Mouse (Mus musculus): ENCODE measurements at regions not wholly inside any gene's neighbourhood (a gene's known extent, or its start where the extent isn't known, plus 50 kb on each side); places are given as distances from the start of the nearest gene placed in this dataset.
A peak's percentile ranks its signal among the peaks of the same experiment; 100 is the strongest.

GRCm38 (mm10) chr5:29870537-29870936 lies 134.8 kb upstream of the Gm5129 start:
- Histone ChIP-seq H3K27ac (replicated peaks) (no peak overlapping the region), H3K9ac (replicated peaks) (no peak overlapping the region), H3K4me3 (replicated peaks) (no peak overlapping the region), H3K9me3 (replicated peaks) (no peaks in the 10 kb centered on the region), H3K27me3 (replicated peaks) (no peaks in the 10 kb centered on the region), H3K4me2 (no peak overlapping the region), H3K4me1 (no peaks in the 10 kb centered on the region), H3K36me3 (no peaks in the 10 kb centered on the region)
- no peak for ATAC-seq (ENCODE audit: low FRiP score)
- 83% methylated on average over 3 of the region's 3 CpGs for WGBS

- no peak overlapping the region for H3K4me3 ChIP-seq (replicated peaks)
- ATAC-seq (ENCODE audit: low FRiP score): no peak
- no peaks in the 10 kb centered on the region for H3K36me3 ChIP-seq
- WGBS: 58% methylated on average over 1 of the region's 1 CpGs
- H3K27ac ChIP-seq (replicated peaks): no peak overlapping the region
- no peaks in the 10 kb centered on the region for H3K4me1 ChIP-seq
- H3K4me2 ChIP-seq: no peak overlapping the region
- H3K9me3 ChIP-seq (replicated peaks): no peaks in the 10 kb centered on the region
- H3K9ac ChIP-seq (replicated peaks): no peak overlapping the region
- H3K27me3 ChIP-seq (replicated peaks): no peaks in the 10 kb centered on the region
Measured at GRCm38 (mm10) chr5:29875451-29875850, 137.5 kb upstream of the Il6 start.

GRCm38 (mm10) chr5:29887267-29887841 lies 125.6 kb upstream of the Il6 start:
- no peak overlapping the region for H3K9ac ChIP-seq (replicated peaks)
- H3K36me3 ChIP-seq: no peaks in the 10 kb centered on the region
- H3K27ac ChIP-seq (replicated peaks): no peak overlapping the region
- ATAC-seq (ENCODE audit: low FRiP score): no peak
- no peaks in the 10 kb centered on the region for H3K4me1 ChIP-seq
- H3K4me3 ChIP-seq (replicated peaks): no peak overlapping the region
- WGBS: 83% methylated on average over 4 of the region's 4 CpGs
- no peak overlapping the region for H3K4me2 ChIP-seq
- H3K27me3 ChIP-seq (replicated peaks): no peaks in the 10 kb centered on the region
- H3K9me3 ChIP-seq (replicated peaks): no peaks in the 10 kb centered on the region

- Histone ChIP-seq H3K4me1 (peaks cover 7% of the 10 kb centered on the region; the same call in 1 of the 2 replicates), H3K27ac (replicated peaks) (no peak overlapping the region), H3K4me2 (no peak overlapping the region), H3K36me3 (no peaks in the 10 kb centered on the region), H3K4me3 (replicated peaks) (no peak overlapping the region), H3K27me3 (replicated peaks) (no peaks in the 10 kb centered on the region), H3K9ac (replicated peaks) (no peak overlapping the region), H3K9me3 (replicated peaks) (no peaks in the 10 kb centered on the region)
- ATAC-seq (ENCODE audit: low FRiP score): no peak
- WGBS: 73% methylated on average over 2 of the region's 2 CpGs
Measured at GRCm38 (mm10) chr5:29892344-29892743, 120.6 kb upstream of the Il6 start.

GRCm38 (mm10) chr5:29892861-29893260 lies 120.1 kb upstream of the Il6 start:
- Histone ChIP-seq H3K4me1 (peaks cover 7% of the 10 kb centered on the region; the same call in 1 of the 2 replicates), H3K4me3 (replicated peaks) (no peak overlapping the region), H3K27me3 (replicated peaks) (no peaks in the 10 kb centered on the region), H3K36me3 (no peaks in the 10 kb centered on the region), H3K9me3 (replicated peaks) (no peaks in the 10 kb centered on the region), H3K4me2 (no peak overlapping the region), H3K27ac (replicated peaks) (no peak overlapping the region), H3K9ac (replicated peaks) (no peak overlapping the region)
- 78% methylated on average over 2 of the region's 2 CpGs for WGBS
- no peak for ATAC-seq (ENCODE audit: low FRiP score)

- no peak overlapping the region for H3K4me2 ChIP-seq
- H3K9ac ChIP-seq (replicated peaks): no peak overlapping the region
- H3K27ac ChIP-seq (replicated peaks): no peak overlapping the region
- WGBS: 67% methylated on average over 5 of the region's 5 CpGs
- no peak overlapping the region for H3K4me3 ChIP-seq (replicated peaks)
- H3K4me1 ChIP-seq: peaks cover 7% of the 10 kb centered on the region; the same call in 1 of the 2 replicates
- H3K27me3 ChIP-seq (replicated peaks): no peaks in the 10 kb centered on the region
- H3K36me3 ChIP-seq: no peaks in the 10 kb centered on the region
- no peak for ATAC-seq (ENCODE audit: low FRiP score)
- no peaks in the 10 kb centered on the region for H3K9me3 ChIP-seq (replicated peaks)
Measured at GRCm38 (mm10) chr5:29893829-29894228, 119.1 kb upstream of the Il6 start.

- Histone ChIP-seq H3K27ac (replicated peaks) (no peak overlapping the region), H3K27me3 (replicated peaks) (no peaks in the 10 kb centered on the region), H3K4me3 (replicated peaks) (no peak overlapping the region), H3K4me2 (peak overlapping the region; percentile 29; the same call in 1 of the 2 replicates), H3K4me1 (peaks cover 7% of the 10 kb centered on the region; the same call in 1 of the 2 replicates), H3K9me3 (replicated peaks) (no peaks in the 10 kb centered on the region), H3K36me3 (no peaks in the 10 kb centered on the region), H3K9ac (replicated peaks) (no peak overlapping the region)
- ATAC-seq (ENCODE audit: low FRiP score): no peak
- 18% methylated on average over 9 of the region's 9 CpGs for WGBS
Measured at GRCm38 (mm10) chr5:29894606-29895595, 118.0 kb upstream of the Il6 start.

GRCm38 (mm10) chr5:29897617-29898016 lies 115.3 kb upstream of the Il6 start:
- Histone ChIP-seq H3K4me3 (replicated peaks) (no peak overlapping the region), H3K4me1 (peaks cover 7% of the 10 kb centered on the region; the same call in 1 of the 2 replicates), H3K4me2 (no peak overlapping the region), H3K9ac (replicated peaks) (no peak overlapping the region), H3K27ac (replicated peaks) (no peak overlapping the region), H3K27me3 (replicated peaks) (no peaks in the 10 kb centered on the region), H3K36me3 (no peaks in the 10 kb centered on the region), H3K9me3 (replicated peaks) (no peaks in the 10 kb centered on the region)
- no peak for ATAC-seq (ENCODE audit: low FRiP score)

- H3K4me1 ChIP-seq: no peaks in the 10 kb centered on the region
- no peak overlapping the region for H3K4me3 ChIP-seq (replicated peaks)
- H3K36me3 ChIP-seq: no peaks in the 10 kb centered on the region
- H3K4me2 ChIP-seq: no peak overlapping the region
- no peak for ATAC-seq (ENCODE audit: low FRiP score)
- no peaks in the 10 kb centered on the region for H3K27me3 ChIP-seq (replicated peaks)
- H3K9me3 ChIP-seq (replicated peaks): no peaks in the 10 kb centered on the region
- no peak overlapping the region for H3K9ac ChIP-seq (replicated peaks)
- WGBS: 88% methylated on average over 2 of the region's 2 CpGs
- no peak overlapping the region for H3K27ac ChIP-seq (replicated peaks)
Measured at GRCm38 (mm10) chr5:29901716-29902115, 111.2 kb upstream of the Il6 start.

- H3K4me2 ChIP-seq: no peak overlapping the region
- 73% methylated on average over 2 of the region's 2 CpGs for WGBS
- no peak for ATAC-seq (ENCODE audit: low FRiP score)
- H3K36me3 ChIP-seq: no peaks in the 10 kb centered on the region
- H3K9me3 ChIP-seq (replicated peaks): 0 out of 2 replicates have a peak, but pooled peaks cover 5% of the 10 kb centered on the region
- no peak overlapping the region for H3K4me3 ChIP-seq (replicated peaks)
- no peak overlapping the region for H3K9ac ChIP-seq (replicated peaks)
- no peaks in the 10 kb centered on the region for H3K4me1 ChIP-seq
- no peak overlapping the region for H3K27ac ChIP-seq (replicated peaks)
- H3K27me3 ChIP-seq (replicated peaks): no peaks in the 10 kb centered on the region
Measured at GRCm38 (mm10) chr5:29920295-29920694, 92.6 kb upstream of the Il6 start.

GRCm38 (mm10) chr5:29925527-29925926 lies 87.4 kb upstream of the Il6 start:
- Histone ChIP-seq H3K27ac (replicated peaks) (no peak overlapping the region), H3K4me3 (replicated peaks) (no peak overlapping the region), H3K36me3 (no peaks in the 10 kb centered on the region), H3K4me2 (no peak overlapping the region), H3K27me3 (replicated peaks) (no peaks in the 10 kb centered on the region), H3K9ac (replicated peaks) (no peak overlapping the region), H3K9me3 (replicated peaks) (no peaks in the 10 kb centered on the region), H3K4me1 (no peaks in the 10 kb centered on the region)
- ATAC-seq (ENCODE audit: low FRiP score): no peak
- 77% methylated on average over 2 of the region's 2 CpGs for WGBS

- no peak overlapping the region for H3K4me3 ChIP-seq (replicated peaks)
Measured at GRCm38 (mm10) chr5:29927594-29927993, 85.3 kb upstream of the Il6 start.

More at GRCm38 (mm10) chr5:29927594-29927993, 85.3 kb upstream of the Il6 start:
- H3K27ac ChIP-seq (replicated peaks): no peak overlapping the region
- no peak for ATAC-seq (ENCODE audit: low FRiP score)
- no peaks in the 10 kb centered on the region for H3K36me3 ChIP-seq
- H3K4me2 ChIP-seq: no peak overlapping the region
- no peaks in the 10 kb centered on the region for H3K4me1 ChIP-seq
- no peaks in the 10 kb centered on the region for H3K9me3 ChIP-seq (replicated peaks)
- H3K27me3 ChIP-seq (replicated peaks): no peaks in the 10 kb centered on the region
- WGBS: 73% methylated on average over 1 of the region's 1 CpGs
- no peak overlapping the region for H3K9ac ChIP-seq (replicated peaks)

Data from neural tube, embryonic 15.5 days (tissue).